Mouse (Mus musculus) G1E-ER4 (cell line): ENCODE results near the gene Fntb. TPM values are rescaled to one million over a fixed set of nuclear protein-coding genes. Genes with fewer than 3 reads are reported as not detected.

ENCODE experiments used
- GATA1 ChIP-seq: IDR thresholded peaks from one replicate; pipeline ENCODE4 v1.8.0; 2012; ENCODE audit warnings: low read length, inconsistent platforms
- polyA plus RNA-seq: library from polyadenylated mRNA; stranded (reverse); fragments of >175 nt; gene quantifications from 2 replicates; pipeline ENCODE4 v1.2.3, GENCODE M21; 2012

Gene Fntb
- polyA plus RNA-seq, 1 experiment: 21.6 TPM

DNA sequence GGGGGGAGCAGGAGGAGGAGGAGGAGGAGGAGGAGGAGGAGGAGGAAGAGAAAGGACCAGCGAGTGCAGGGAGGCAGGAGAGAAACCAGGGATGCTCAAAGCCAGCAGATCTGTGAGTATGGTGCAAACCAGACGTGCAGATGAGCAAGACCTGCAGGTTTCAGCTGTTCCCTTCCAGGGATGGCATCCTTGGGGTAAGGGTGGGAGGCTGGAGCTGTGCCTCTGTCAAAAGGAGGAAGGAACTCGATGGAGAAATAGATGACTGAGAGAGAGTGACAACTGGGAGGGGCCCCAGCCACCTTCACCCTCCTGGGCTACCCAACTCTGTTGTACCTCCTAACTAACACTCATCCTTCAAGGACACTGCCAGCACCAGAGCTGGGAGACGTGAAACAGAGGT is 51.3 kb downstream of the Fntb start:
- TF ChIP-seq GATA1: no peak

DNA sequence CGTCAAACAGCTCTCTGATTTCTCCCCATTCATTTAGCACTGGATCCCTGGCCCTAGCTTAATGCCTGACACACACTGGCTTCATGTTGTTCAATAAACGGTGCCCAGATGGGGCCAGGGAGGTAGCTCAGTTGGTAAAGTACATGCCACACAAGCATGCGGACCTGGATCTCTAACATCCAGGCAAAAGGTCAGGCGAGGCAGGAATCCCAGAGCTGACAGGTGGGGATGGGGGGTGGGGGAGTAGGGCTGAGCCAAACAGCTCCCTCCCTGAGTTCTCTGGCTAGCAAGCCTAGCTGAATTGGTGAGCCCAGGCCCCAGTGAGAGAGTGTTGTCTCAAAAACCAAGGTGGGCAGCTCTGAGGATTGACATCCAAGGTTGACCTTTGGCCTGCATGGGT is 51.8 kb downstream of the Fntb start:
- TF ChIP-seq GATA1: no peak

DNA sequence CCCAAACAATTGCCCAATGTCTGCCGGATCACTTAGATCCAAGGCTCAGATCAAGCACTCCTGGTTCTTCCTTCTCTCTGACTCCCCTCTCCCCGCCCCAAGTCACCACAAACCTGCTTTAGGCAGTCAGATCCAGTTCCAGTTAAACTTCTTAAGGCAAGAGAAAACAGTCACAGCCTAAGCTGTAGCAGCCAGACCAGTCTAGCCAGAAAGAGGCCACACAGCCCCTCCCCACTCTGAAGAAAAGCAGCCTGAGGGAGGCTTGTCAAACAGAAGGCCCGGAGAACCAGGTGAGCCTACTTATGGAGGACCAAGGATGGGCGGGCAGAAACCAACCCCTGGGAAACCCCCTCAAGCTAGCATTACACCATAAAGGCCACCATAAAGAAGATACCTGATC is 52.7 kb downstream of the Fntb start:
- TF ChIP-seq GATA1: no peak

DNA sequence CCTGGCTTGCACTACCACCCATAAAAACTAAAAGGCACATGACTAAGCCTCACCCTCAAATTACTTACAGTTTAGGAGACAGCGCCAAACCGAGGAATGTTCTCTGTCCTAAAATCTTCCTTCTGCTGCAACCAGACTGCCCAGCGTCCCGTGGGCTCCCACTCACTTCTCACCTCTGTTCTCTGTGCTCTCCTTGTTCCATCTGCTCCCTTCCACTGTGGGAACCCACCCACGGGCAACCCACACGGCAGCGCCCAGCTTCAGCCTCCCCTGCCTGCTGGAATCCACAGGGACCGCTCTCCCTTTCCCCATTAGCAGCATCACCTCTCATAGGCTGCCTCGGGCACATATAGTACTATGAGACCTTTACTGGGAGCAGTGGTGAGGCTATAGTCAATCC is 53.5 kb downstream of the Fntb start:
- no peak for TF ChIP-seq GATA1

DNA sequence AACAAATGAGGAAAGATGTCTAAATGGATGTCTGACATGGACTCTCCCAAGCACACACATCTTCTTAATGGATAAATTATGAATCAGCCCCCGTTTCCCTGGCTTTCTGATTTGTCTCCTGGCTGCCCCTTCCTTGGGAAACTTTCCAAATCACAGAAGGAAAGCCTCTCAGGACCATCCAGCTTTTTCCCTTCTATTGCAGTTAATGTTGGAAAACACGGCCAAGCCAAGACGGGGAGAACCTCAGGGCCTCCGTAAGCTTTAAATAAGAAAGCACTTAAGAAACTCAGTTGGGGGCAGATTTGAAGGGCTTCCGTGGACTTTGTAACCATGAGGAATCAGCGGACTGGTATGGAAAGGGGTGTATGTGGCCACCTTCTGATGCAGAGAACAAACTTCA is 54.4 kb downstream of the Fntb start:
- no peak for TF ChIP-seq GATA1

DNA sequence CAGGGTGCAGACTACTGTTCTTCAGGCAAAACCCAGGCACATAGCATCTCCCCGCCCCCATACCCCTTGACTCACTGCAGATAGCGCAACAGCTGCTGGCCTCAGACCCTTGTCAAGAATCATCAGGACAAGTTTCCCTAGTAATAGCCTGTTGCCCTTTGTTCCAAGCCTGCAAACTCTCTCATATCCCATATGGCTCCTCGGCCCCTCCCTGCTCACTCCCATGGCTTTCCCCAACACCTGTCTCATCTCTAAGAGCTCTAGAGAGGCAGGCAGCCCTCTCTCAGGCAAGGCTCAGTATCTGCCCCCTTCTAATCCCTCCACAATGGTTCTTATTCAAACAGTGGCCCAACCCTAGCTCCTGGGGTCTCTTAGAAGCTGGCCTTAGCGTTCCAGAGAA is 55.2 kb downstream of the Fntb start:
- no peak for TF ChIP-seq GATA1

DNA sequence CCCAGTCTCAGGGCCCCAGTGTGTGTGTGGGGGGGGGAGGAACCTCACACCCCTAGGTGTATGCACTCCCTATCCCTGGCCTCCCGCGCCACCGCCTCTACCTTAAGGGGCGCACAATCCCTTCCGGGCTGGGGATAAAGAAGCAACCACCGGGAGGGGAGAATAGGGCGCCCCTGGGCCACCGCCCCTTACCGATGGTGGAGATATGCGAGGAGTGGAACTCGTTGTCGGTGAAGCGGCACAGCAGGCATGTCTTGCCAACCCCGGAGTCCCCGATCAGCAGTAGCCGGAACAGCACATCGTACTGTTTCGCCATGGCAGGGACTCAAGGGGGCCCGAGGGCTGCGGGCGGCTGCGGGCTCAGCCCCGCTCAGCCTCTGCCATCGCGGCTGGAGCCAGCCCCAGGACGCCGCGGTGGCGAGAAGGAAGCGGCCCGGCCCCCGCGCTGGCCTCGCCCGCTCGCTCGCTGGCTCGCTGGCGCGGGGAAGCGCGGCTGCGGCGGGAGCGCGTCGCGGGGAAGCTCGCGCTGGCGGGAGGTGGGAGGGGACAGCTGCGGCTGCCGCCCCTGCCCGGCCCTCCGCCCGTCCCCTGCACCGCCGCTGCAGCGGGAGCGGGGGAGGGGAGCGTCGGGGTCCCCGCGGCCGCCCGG is 56.7 kb downstream of the Fntb start:
- no peak for TF ChIP-seq GATA1

DNA sequence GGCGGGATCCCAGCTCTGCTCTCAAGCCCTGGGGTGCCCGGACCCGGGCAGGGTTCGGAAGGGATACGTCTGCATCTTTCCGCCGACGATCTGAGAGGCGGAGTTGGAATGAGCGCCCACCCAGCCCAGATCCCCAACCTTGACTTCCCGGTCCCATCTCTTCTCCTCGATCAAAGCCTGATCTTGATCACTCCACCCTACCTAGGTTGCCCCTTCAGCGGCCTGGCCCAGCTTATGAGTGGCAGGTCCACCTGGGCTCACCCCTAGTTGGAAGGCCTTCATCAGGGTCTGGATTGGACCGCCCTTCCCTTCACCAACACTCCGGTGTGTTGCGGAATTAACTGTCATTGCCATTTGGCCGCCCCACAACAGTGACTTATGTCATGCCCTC is 57.3 kb downstream of the Fntb start, which contains the start of gene Rab15:
Gene Rab15, minus strand, starts transcription at position 258 of the 391 bp plus-strand sequence.
- no peak for TF ChIP-seq GATA1

DNA sequence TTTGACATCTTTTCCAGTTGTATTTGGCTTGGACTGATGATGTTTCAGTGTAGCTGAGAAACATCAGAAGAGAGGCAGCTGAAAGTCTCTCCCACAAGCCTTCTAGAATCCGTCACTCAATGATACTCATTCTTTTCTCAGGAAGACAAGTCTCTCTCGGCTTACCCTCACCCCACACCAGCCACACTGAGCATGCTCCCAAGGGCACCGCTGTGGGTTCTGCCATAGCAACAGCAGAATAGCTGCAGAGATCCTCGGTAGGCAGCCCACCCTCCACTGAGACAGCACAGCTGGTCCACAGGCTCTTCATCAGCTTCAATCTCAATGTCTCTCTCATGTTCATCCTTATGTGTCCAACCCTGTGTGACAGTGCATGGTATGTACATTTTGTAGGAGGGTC is 59.9 kb downstream of the Fntb start:
- no peak for TF ChIP-seq GATA1

DNA sequence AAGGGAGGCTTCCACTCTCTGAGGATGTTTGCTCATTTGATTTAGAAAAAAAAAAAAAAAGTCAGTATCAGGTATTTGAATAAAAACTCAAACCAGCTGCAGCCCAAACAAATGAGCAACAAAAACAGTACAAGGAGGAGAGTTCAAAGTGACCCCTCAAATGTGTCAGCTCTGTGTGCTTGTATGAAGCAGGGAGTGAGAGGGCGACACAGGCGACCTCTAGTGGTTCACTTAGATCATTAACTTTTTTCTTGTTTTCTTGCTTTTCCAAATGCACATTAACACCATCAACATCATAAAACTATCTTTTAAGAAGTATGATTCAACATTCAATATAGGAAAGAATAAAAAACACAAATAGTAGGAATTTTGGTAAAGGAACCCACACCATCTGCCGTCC is 67.3 kb downstream of the Fntb start:
- no peak for TF ChIP-seq GATA1

DNA sequence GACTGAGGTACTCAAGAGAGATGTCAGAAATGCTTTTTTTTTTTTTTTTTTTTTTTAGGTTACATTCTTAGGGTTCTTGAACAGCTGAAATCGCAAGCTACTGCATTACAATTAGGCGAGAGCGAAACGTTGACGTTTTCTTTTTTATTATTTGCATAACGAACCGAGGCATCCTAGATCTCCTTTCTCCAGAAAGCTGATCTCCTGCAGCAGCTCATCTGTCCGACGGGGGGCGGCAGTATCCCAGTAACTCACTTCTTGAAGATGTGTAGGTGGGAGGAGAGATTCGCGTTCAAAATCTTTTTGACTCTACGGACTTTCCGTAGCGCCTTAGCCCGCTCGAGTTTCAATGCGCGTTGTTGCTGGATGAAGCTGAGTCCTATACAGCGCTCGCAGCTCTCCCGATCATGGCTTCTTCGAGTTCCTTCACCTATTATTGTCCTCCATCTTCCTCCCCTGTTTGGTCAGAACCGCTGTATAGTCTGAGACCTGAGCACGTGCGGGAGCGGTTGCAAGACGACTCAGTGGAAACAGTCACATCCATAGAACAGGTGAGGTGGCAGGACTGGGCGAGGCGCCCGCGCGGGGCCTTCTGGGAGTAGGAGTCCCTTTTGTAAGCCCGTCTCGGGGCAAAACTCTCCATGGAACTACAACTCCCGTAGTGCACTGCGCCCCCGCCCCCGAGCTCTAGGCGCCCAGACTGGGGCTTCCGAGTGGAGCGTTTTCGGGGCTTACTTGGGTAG is 71.9 kb downstream of the Fntb start:
- TF ChIP-seq GATA1: no peak

DNA sequence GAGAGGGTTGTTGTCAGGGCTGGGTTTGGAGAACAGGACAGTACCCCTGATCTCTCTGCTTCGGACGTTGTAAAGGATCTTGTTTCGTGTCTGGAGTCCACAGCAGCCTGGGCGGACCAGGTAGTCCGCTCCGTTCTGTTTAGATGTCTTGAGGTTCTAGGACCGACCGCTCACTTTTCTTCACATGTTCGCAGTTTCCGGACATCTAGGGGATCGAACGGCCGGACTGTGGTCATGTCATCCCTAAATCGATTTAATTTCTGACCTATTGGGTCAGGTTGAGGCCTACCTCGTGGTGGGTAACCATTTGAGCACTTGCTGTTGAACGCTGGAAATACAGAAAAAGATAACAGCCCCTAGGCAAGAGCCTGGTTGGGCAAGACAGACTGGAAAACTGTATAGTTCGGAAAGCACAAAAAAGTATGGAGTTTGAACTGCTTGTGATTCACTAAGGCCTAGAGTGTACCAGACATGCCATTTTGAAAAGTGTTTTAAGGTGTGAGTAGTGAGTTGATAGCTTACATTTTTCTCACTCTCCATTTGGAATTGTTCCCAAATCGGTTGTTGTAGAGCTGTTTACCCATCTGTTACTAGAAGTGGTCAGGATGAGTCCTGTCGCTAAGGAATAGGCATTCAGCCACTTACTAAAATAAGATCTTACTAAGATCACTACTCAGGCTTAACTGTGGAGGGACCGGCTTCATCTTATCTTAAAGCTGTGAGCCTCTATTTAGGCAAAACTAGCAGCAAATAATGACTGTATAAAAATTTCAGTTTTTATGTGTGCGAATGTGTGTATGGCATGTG is 72.7 kb downstream of the Fntb start:
- no peak for TF ChIP-seq GATA1

DNA sequence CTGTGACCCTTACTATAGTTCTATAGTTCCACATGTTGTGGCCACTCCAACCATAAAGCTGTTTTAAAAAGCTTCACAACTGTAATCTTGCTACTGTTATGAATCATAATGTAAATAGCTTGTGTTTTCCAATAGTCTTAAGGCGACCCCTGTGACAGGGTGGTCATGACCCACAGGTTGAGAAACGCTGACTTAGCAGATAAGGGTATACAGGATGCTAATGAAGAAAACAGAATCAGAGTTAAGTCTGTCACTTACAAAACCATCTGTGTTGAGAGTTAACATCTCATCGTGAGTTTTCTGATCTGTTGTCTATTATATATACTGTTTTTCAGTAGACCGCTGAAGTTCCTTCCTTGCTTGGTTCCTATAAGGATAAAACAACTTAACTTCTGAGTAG is 73.9 kb downstream of the Fntb start:
- no peak for TF ChIP-seq GATA1

DNA sequence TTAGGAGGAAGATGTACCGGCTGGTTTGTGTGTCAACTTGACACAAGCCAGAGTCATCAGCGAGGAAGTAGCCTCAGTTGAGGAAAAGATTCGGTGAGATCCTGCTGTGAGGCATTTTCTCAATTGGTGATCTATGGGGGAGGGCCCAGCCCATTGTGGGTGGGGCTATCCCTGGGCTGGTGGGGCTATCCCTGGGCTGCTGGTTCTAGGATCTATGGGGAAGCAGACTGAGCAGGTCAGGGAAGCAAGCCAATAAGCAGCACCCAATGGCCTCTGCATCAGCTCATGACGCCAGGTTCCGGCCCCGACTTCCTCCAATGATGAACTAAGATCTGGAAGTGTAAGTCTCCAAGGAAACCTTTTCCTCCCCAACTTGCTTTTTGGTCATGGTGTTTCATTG is 74.7 kb downstream of the Fntb start:
- no peak for TF ChIP-seq GATA1

DNA sequence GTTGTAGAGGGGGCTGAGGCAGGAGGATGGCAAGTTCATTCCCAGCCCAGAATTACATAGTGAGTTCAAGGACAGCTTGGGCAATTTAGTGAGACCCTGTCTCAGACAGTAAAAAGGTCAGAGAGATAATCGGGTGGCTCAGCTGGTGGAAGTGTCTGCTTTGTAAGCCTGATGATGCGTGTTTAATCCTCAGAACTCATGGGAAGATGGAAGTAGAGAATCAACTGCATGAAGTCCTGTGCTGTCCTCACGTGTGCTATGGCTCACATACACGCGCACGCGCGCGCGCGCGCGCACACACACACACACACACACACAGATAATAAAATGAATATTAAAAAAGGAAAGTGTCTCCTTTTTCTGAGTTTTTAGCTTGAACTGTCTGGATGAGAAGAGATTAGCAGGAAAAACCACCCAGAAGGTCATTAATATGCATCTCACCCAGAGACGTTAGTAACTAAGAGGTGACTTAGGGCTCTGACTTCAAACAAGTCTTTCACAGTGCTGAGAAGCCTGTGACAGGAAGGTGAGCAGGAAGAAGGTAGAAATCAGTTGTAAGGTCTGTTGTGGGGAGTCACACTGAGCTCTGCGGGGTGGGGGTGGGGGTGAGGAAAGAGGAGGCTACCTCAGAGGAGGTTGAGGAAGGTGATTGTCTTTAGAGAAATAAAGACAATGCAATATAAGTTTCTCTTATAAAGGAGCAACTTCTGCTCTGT is 79.1 kb downstream of the Fntb start:
- no peak for TF ChIP-seq GATA1

DNA sequence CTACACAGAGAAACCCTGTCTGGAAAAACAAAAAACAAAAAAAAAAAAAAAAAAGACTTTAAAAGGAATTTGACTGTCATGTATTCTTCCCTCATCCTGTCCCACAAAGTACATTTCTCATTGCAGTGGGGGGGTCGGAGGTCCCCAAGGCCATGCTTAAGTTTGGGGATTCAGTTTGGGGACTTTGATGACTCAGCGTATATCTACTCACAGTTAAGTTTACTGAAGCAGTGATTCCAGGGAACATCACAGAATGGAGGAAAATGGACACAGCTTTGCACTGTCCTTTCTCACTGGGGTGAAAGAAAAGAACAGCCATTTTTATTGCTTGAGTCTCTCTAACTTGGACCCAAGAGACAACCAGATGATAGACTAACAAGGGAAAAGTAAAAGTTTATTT is 87.0 kb downstream of the Fntb start:
- no peak for TF ChIP-seq GATA1
